Mouse (Mus musculus): Measurements from ENCODE around the gene Htra1.

DNA sequence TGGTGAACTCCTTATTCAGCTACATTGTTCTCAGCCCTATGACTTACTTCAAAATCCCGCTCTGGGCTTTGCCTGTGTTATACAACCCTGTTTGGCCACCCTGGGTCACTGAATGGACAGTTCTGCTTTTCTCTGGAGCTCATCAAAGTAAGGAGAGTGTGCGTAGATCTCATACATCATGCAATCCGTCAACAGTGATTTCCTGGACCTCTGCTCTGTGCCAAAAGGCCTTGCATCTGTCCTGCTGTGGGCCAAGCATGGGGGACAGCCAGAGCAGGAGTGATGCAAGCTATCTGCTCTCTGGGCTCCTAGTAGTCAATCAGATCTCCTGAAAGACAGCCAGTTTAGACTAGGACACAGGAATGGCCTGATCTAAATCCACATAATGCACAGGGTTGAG is 49.8 kb downstream of the Htra1 start:
- TF ChIP-seq ZMIZ1 (IDR thresholded peaks at IDR 0.05; ENCODE audit: low read depth, low read length) (no peak), CTCF (IDR thresholded peaks at IDR 0.05 in 2 of 3, conservative IDR thresholded peaks at IDR 0.05 in 1 of 3; ENCODE audit: control insufficient read depth in 1 of 3, insufficient read depth in 1 of 3, low read depth in 2 of 3, low read length in 3 of 3, poor library complexity in 1 of 3, severe bottlenecking in 1 of 3) (no peak)
